Mouse (Mus musculus): Measurements from ENCODE around the gene Ifit1bl2. TPM values are rescaled to one million over a fixed set of nuclear protein-coding genes. Genes with fewer than 3 reads are reported as not detected.
"Not testable (repeated sequence)": the region's sequence is repeated elsewhere in the genome, so short reads cannot be mapped to it uniquely, and the experiment has no call there.

Ifit1bl2 gene
- polyA plus RNA-seq, 1 experiment = 0.07 TPM

- TF ChIP-seq POLR2A (IDR thresholded peaks at IDR 0.05; ENCODE audit: control insufficient read depth, extremely low read depth, insufficient read depth, low read length, poor library complexity) = no peak
- TF ChIP-seq CTCF (IDR thresholded peaks at IDR 0.05; ENCODE audit: borderline replicate concordance, control insufficient read depth, extremely low read depth, insufficient read depth, low read length, poor library complexity) = no peak
- Histone ChIP-seq H3K36me3 (ENCODE audit: control insufficient read depth, insufficient read depth, low read length) (no peaks in the 10 kb centered on the region), H3K27ac (ENCODE audit: control insufficient read depth, insufficient read depth, low read length) (no peak overlapping the region), H3K4me3 (ENCODE audit: control insufficient read depth, insufficient read depth, low read length) (no peak overlapping the region), H3K4me1 (replicated peaks; ENCODE audit: control insufficient read depth, insufficient read depth, low read length) (peaks cover 9% of the 10 kb centered on the region), H3K27me3 (ENCODE audit: control insufficient read depth, insufficient read depth, low read length) (no peaks in the 10 kb centered on the region)
- WGBS = 87% methylated on average over 2 of the region's 2 CpGs
- DNase-seq = no peak
These were observed 42.2 kb downstream of the Ifit1bl2 start for GRCm38 (mm10) chr19:34598341-34598740.

- H3K36me3 ChIP-seq (ENCODE audit: control insufficient read depth, insufficient read depth, low read length) = no peaks in the 10 kb centered on the region
- H3K27me3 ChIP-seq (ENCODE audit: control insufficient read depth, insufficient read depth, low read length) = no peaks in the 10 kb centered on the region
- no peak overlapping the region for H3K4me3 ChIP-seq (ENCODE audit: control insufficient read depth, insufficient read depth, low read length)
- H3K4me1 ChIP-seq (replicated peaks; ENCODE audit: control insufficient read depth, insufficient read depth, low read length) = peaks cover 6% of the 10 kb centered on the region
- no peak overlapping the region for H3K27ac ChIP-seq (ENCODE audit: control insufficient read depth, insufficient read depth, low read length)
- DNase-seq = no peak
- no peak for TF ChIP-seq POLR2A (IDR thresholded peaks at IDR 0.05; ENCODE audit: control insufficient read depth, extremely low read depth, insufficient read depth, low read length, poor library complexity)
- TF ChIP-seq CTCF (IDR thresholded peaks at IDR 0.05; ENCODE audit: borderline replicate concordance, control insufficient read depth, extremely low read depth, insufficient read depth, low read length, poor library complexity) = no peak
These were observed 43.7 kb downstream of the Ifit1bl2 start for GRCm38 (mm10) chr19:34596811-34597210.

GRCm38 (mm10) chr19:34594523-34594922, 46.0 kb downstream of the Ifit1bl2 start:
- H3K27me3 ChIP-seq (ENCODE audit: control insufficient read depth, insufficient read depth, low read length); H3K27ac ChIP-seq (ENCODE audit: control insufficient read depth, insufficient read depth, low read length); H3K36me3 ChIP-seq (ENCODE audit: control insufficient read depth, insufficient read depth, low read length); DNase-seq; H3K4me1 ChIP-seq (replicated peaks; ENCODE audit: control insufficient read depth, insufficient read depth, low read length); H3K4me3 ChIP-seq (ENCODE audit: control insufficient read depth, insufficient read depth, low read length): not testable (repeated sequence)
- 91% methylated on average over 3 of the region's 3 CpGs for WGBS

GRCm38 (mm10) chr19:34593456-34593855, 47.1 kb downstream of the Ifit1bl2 start:
- no peaks in the 10 kb centered on the region for H3K36me3 ChIP-seq (ENCODE audit: control insufficient read depth, insufficient read depth, low read length)
- WGBS = 97% methylated on average over 2 of the region's 2 CpGs
- H3K4me3 ChIP-seq (ENCODE audit: control insufficient read depth, insufficient read depth, low read length) = no peak overlapping the region
- H3K27ac ChIP-seq (ENCODE audit: control insufficient read depth, insufficient read depth, low read length) = no peak overlapping the region
- H3K27me3 ChIP-seq (ENCODE audit: control insufficient read depth, insufficient read depth, low read length) = no peaks in the 10 kb centered on the region
- peaks cover 4% of the 10 kb centered on the region for H3K4me1 ChIP-seq (replicated peaks; ENCODE audit: control insufficient read depth, insufficient read depth, low read length)
- DNase-seq = no peak
- TF ChIP-seq POLR2A (IDR thresholded peaks at IDR 0.05; ENCODE audit: control insufficient read depth, extremely low read depth, insufficient read depth, low read length, poor library complexity) (no peak), CTCF (IDR thresholded peaks at IDR 0.05; ENCODE audit: borderline replicate concordance, control insufficient read depth, extremely low read depth, insufficient read depth, low read length, poor library complexity) (no peak)

- DNase-seq = no peak
- no peaks in the 10 kb centered on the region for H3K27me3 ChIP-seq (ENCODE audit: control insufficient read depth, insufficient read depth, low read length)
- no peak overlapping the region for H3K4me3 ChIP-seq (ENCODE audit: control insufficient read depth, insufficient read depth, low read length)
- no peak overlapping the region for H3K27ac ChIP-seq (ENCODE audit: control insufficient read depth, insufficient read depth, low read length)
- H3K36me3 ChIP-seq (ENCODE audit: control insufficient read depth, insufficient read depth, low read length) = no peaks in the 10 kb centered on the region
- TF ChIP-seq CTCF (IDR thresholded peaks at IDR 0.05; ENCODE audit: borderline replicate concordance, control insufficient read depth, extremely low read depth, insufficient read depth, low read length, poor library complexity) = no peak
- H3K4me1 ChIP-seq (replicated peaks; ENCODE audit: control insufficient read depth, insufficient read depth, low read length) = peaks cover 4% of the 10 kb centered on the region; the same call in 1 of the 2 replicates
These were observed 51.6 kb downstream of the Ifit1bl2 start for GRCm38 (mm10) chr19:34588959-34589358.

GRCm38 (mm10) chr19:34587898-34588692, 52.4 kb downstream of the Ifit1bl2 start:
- H3K4me3 ChIP-seq (ENCODE audit: control insufficient read depth, insufficient read depth, low read length) = 0 out of 2 replicates have a peak overlapping the region, but pooled peaks have one; percentile 4
- peak; percentile 25 for DNase-seq
- not testable (repeated sequence) for H3K4me1 ChIP-seq (replicated peaks; ENCODE audit: control insufficient read depth, insufficient read depth, low read length); H3K27me3 ChIP-seq (ENCODE audit: control insufficient read depth, insufficient read depth, low read length); H3K27ac ChIP-seq (ENCODE audit: control insufficient read depth, insufficient read depth, low read length); H3K36me3 ChIP-seq (ENCODE audit: control insufficient read depth, insufficient read depth, low read length)
- WGBS = 68% methylated on average over 7 of the region's 12 CpGs

GRCm38 (mm10) chr19:34585740-34586458, 54.6 kb downstream of the Ifit1bl2 start:
- H3K4me1 ChIP-seq (replicated peaks; ENCODE audit: control insufficient read depth, insufficient read depth, low read length); H3K36me3 ChIP-seq (ENCODE audit: control insufficient read depth, insufficient read depth, low read length); H3K27ac ChIP-seq (ENCODE audit: control insufficient read depth, insufficient read depth, low read length); DNase-seq; H3K4me3 ChIP-seq (ENCODE audit: control insufficient read depth, insufficient read depth, low read length); H3K27me3 ChIP-seq (ENCODE audit: control insufficient read depth, insufficient read depth, low read length): not testable (repeated sequence)
- WGBS = 71% methylated on average over 5 of the region's 5 CpGs

- 41% methylated on average over 2 of the region's 2 CpGs for WGBS
- not testable (repeated sequence) for H3K27ac ChIP-seq (ENCODE audit: control insufficient read depth, insufficient read depth, low read length); H3K27me3 ChIP-seq (ENCODE audit: control insufficient read depth, insufficient read depth, low read length); H3K36me3 ChIP-seq (ENCODE audit: control insufficient read depth, insufficient read depth, low read length); H3K4me1 ChIP-seq (replicated peaks; ENCODE audit: control insufficient read depth, insufficient read depth, low read length); DNase-seq; H3K4me3 ChIP-seq (ENCODE audit: control insufficient read depth, insufficient read depth, low read length)
These were observed 57.3 kb downstream of the Ifit1bl2 start, which contains the start of gene Ifit3 for GRCm38 (mm10) chr19:34583126-34583766. TSS of gene Ifit3 (plus strand) at chr19:34583531.

GRCm38 (mm10) chr19:34582696-34583095, 57.8 kb downstream of the Ifit1bl2 start:
- not testable (repeated sequence) for H3K36me3 ChIP-seq (ENCODE audit: control insufficient read depth, insufficient read depth, low read length); H3K4me3 ChIP-seq (ENCODE audit: control insufficient read depth, insufficient read depth, low read length); H3K27ac ChIP-seq (ENCODE audit: control insufficient read depth, insufficient read depth, low read length); H3K27me3 ChIP-seq (ENCODE audit: control insufficient read depth, insufficient read depth, low read length); H3K4me1 ChIP-seq (replicated peaks; ENCODE audit: control insufficient read depth, insufficient read depth, low read length); DNase-seq
- WGBS = 87% methylated on average over 2 of the region's 2 CpGs
